Mouse (Mus musculus) forebrain, embryonic 12.5 days (tissue): ENCODE data around the gene Ostm1. TPM values are rescaled to one million over a fixed set of nuclear protein-coding genes. Genes with fewer than 3 reads are reported as not detected.

Experiments used
- ATAC-seq: fragments of 200-750 bp; cut with Nextera tagmentation; 2 replicates; pipeline ENCODE4 v1.8.0; 2017; ENCODE audit warnings: moderate TSS enrichment; ENCODE audit not compliant: low FRiP score
- H3K27ac ChIP-seq: fragments of 300-500 bp; sonication (generic); 2 replicates; pipeline ENCODE4 v1.5.1; 2016; ENCODE audit warnings: mild to moderate bottlenecking
- H3K27me3 ChIP-seq: fragments of 300-500 bp; sonication (generic); 2 replicates; pipeline ENCODE4 v1.6.1; 2016; ENCODE audit warnings: mild to moderate bottlenecking
- H3K36me3 ChIP-seq: fragments of 300-500 bp; sonication (generic); replicated peaks from 2 replicates; pipeline ENCODE4 v1.6.1; 2016; ENCODE audit warnings: mild to moderate bottlenecking
- H3K4me1 ChIP-seq: fragments of 300-500 bp; sonication (generic); 2 replicates; pipeline ENCODE4 v1.6.1; 2016
- H3K4me2 ChIP-seq: fragments of 300-500 bp; sonication (generic); 2 replicates; pipeline ENCODE4 v1.6.1; 2016; ENCODE audit warnings: mild to moderate bottlenecking, moderate library complexity
- H3K4me3 ChIP-seq: fragments of 300-500 bp; sonication (generic); replicated peaks from 2 replicates; pipeline ENCODE4 v1.5.1; 2016; ENCODE audit warnings: mild to moderate bottlenecking
- H3K9ac ChIP-seq: fragments of 300-500 bp; sonication (generic); 2 replicates; pipeline ENCODE4 v1.6.1; 2016; ENCODE audit warnings: mild to moderate bottlenecking
- H3K9me3 ChIP-seq: fragments of 300-500 bp; sonication (generic); 2 replicates; pipeline ENCODE4 v1.6.1; 2016
- WGBS: fragments of 180-500 bp; shearing (Covaris S2); methylation state at CpG from one replicate; pipeline ENCODE4 v1.1.7; 2016; 5-methylcytosine and 5-hydroxymethylcytosine counted together
- polyA plus RNA-seq: library from polyadenylated mRNA; unstranded; fragments of >200 nt; fragmentation: Nextera tagmentation; extraction: Ambion mirVana; gene quantifications from 2 replicates; pipeline ENCODE4 v1.2.1, GENCODE M21; 2016

Gene Ostm1
- polyA plus RNA-seq, 1 experiment from 2014 or later, result 65.4 TPM

GRCm38 (mm10) chr10:42672798-42673197 lies 89.2 kb downstream of the Ostm1 start:
- no peak for ATAC-seq
- H3K4me1 ChIP-seq, result no peaks in the 10 kb centered on the region
- no peaks in the 10 kb centered on the region for H3K27me3 ChIP-seq
- H3K9me3 ChIP-seq, result no peaks in the 10 kb centered on the region
- H3K9ac ChIP-seq, result no peak overlapping the region
- H3K36me3 ChIP-seq, result no peaks in the 10 kb centered on the region
- H3K27ac ChIP-seq, result no peak overlapping the region
- 90% methylated on average over 3 of the region's 3 CpGs for WGBS
- H3K4me3 ChIP-seq, result no peak overlapping the region
- no peak overlapping the region for H3K4me2 ChIP-seq

GRCm38 (mm10) chr10:42675571-42675970 lies 91.9 kb downstream of the Ostm1 start:
- WGBS, result 87% methylated on average over 4 of the region's 4 CpGs
- peaks cover 12% of the 10 kb centered on the region for H3K4me1 ChIP-seq
- no peaks in the 10 kb centered on the region for H3K9me3 ChIP-seq
- no peak for ATAC-seq
- no peak overlapping the region for H3K4me2 ChIP-seq
- H3K36me3 ChIP-seq, result no peaks in the 10 kb centered on the region
- no peaks in the 10 kb centered on the region for H3K27me3 ChIP-seq
- no peak overlapping the region for H3K27ac ChIP-seq
- no peak overlapping the region for H3K9ac ChIP-seq
- H3K4me3 ChIP-seq, result no peak overlapping the region

- 44% methylated on average over 6 of the region's 6 CpGs for WGBS
- peak overlapping the region; percentile 93 for H3K4me3 ChIP-seq
- ATAC-seq, result 0 out of 2 replicates have a peak, but pooled peaks have one; percentile 19
- peak overlapping the region; percentile 82; the same call in 1 of the 2 replicates for H3K9ac ChIP-seq
- H3K27ac ChIP-seq, result peak overlapping the region; percentile 76
- H3K9me3 ChIP-seq, result no peaks in the 10 kb centered on the region
- H3K4me1 ChIP-seq, result peaks cover 16% of the 10 kb centered on the region
- no peaks in the 10 kb centered on the region for H3K27me3 ChIP-seq
- H3K36me3 ChIP-seq, result no peaks in the 10 kb centered on the region
- H3K4me2 ChIP-seq, result peak overlapping the region; percentile 85
Observed at GRCm38 (mm10) chr10:42678331-42678730, 94.7 kb downstream of the Ostm1 start.

DNA sequence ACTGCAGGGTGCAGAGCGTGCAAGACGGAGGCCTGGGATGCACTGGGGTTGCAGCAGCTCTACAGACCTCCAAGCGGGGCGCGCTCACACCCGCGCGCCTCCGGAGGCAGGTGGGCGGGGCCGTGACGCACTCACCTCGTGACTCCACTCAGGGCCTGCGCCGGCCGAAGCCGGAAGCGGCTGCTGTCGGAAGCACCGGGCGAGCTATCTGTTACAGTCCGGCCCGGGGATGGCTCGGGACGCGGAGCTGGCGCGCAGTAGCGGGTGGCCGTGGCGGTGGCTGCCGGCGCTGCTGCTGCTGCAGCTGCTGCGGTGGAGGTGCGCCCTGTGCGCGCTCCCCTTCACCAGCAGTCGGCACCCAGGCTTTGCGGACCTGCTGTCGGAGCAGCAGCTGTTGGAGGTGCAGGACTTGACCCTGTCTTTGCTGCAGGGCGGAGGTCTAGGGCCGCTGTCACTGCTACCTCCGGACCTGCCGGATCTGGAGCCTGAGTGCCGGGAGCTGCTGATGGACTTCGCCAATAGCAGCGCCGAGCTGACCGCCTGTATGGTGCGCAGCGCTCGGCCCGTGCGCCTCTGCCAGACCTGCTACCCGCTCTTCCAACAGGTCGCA lies 95.2 kb downstream of the Ostm1 start:
- Histone ChIP-seq H3K9me3 (no peaks in the 10 kb centered on the region), H3K4me3 (peak overlapping the region; percentile 93), H3K9ac (peak overlapping the region; percentile 82), H3K4me1 (peaks cover 16% of the 10 kb centered on the region), H3K27me3 (no peaks in the 10 kb centered on the region), H3K4me2 (peak overlapping the region; percentile 85), H3K27ac (peak overlapping the region; percentile 76), H3K36me3 (peaks cover 3% of the 10 kb centered on the region; the same call in 1 of the 2 replicates)
- peak; percentile 98 for ATAC-seq
- WGBS, result under 1% methylated on average over 56 of the region's 56 CpGs

DNA sequence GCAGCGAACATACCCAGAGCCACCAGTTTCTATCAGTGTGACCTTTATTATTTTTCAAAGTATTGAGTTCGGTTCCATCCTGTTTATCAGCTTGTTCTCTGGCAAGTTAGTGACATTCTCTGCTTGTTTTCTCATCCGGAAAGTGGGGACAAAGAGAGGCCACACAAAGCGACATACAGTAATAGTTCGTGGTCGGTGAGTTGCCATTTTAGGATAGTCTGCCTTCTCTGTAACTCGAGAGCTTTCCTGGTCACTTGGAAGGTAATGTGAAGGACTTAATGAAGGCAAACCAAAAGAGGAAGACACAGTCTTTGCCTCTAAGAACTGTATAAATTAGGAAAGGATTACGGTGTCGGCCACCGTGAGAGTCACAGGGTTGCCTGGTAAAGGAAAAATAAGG lies 96.0 kb downstream of the Ostm1 start:
- peak overlapping the region; percentile 82 for H3K9ac ChIP-seq
- H3K27ac ChIP-seq, result no peak overlapping the region
- WGBS, result 9% methylated on average over 10 of the region's 10 CpGs
- H3K27me3 ChIP-seq, result no peaks in the 10 kb centered on the region
- H3K4me1 ChIP-seq, result peaks cover 16% of the 10 kb centered on the region
- no peak for ATAC-seq
- peak overlapping the region; percentile 93 for H3K4me3 ChIP-seq
- peak overlapping the region; percentile 85 for H3K4me2 ChIP-seq
- H3K9me3 ChIP-seq, result no peaks in the 10 kb centered on the region
- peaks cover 10% of the 10 kb centered on the region; the same call in 1 of the 2 replicates for H3K36me3 ChIP-seq

DNA sequence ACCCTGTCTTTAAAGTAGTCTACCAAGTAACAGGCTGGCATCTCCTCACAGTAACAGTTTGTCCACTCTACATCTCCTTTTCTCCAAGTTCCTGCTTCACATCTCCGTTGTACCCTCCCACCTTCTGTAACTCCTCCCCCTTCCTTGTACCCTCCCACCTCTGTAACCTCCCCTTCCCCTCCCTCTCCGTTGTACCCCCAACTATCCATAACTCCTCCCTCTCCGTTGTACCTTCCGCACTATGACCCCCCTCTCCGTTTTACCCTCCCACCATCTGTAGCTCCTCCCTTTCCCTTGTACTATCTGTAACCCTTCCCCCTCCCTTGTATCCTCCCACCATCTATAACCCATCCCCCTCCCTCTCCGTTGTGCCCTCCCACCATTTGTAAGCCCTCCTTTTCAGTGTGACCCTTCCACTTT lies 97.0 kb downstream of the Ostm1 start:
- ATAC-seq, result no peak
- H3K27me3 ChIP-seq, result no peaks in the 10 kb centered on the region
- H3K9me3 ChIP-seq, result no peaks in the 10 kb centered on the region
- H3K27ac ChIP-seq, result no peak overlapping the region
- H3K4me1 ChIP-seq, result peaks cover 16% of the 10 kb centered on the region
- 9% methylated on average over 6 of the region's 6 CpGs for WGBS
- H3K9ac ChIP-seq, result no peak overlapping the region
- H3K36me3 ChIP-seq, result peaks cover 11% of the 10 kb centered on the region; the same call in 1 of the 2 replicates
- peak overlapping the region; percentile 3; the same call in 1 of the 2 replicates for H3K4me2 ChIP-seq
- H3K4me3 ChIP-seq, result no peak overlapping the region

DNA sequence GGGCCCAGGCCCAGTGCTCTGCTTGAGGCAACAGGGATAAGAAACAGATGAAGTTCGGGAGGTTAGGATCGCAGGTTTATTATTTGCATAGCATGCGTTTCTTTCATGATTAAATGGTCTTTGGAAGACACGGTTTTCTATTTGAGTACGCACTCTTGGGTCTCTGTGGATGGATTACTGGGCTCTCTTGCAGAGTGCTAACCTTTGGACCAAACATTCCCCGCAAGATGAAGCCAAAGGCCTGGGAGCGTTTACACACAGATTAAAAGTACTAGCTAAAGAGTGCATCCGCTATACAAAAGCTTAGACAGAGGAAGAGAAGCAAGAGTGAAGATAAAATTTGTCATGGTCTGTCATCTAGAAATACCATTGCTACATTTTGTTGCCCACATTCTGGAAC lies 98.8 kb downstream of the Ostm1 start:
- Histone ChIP-seq H3K9me3 (no peaks in the 10 kb centered on the region), H3K4me1 (peaks cover 16% of the 10 kb centered on the region), H3K27me3 (no peaks in the 10 kb centered on the region), H3K4me3 (no peak overlapping the region), H3K4me2 (no peak overlapping the region), H3K27ac (no peak overlapping the region), H3K36me3 (peaks cover 11% of the 10 kb centered on the region; the same call in 1 of the 2 replicates), H3K9ac (no peak overlapping the region)
- WGBS, result 87% methylated on average over 8 of the region's 8 CpGs
- ATAC-seq, result no peak

DNA sequence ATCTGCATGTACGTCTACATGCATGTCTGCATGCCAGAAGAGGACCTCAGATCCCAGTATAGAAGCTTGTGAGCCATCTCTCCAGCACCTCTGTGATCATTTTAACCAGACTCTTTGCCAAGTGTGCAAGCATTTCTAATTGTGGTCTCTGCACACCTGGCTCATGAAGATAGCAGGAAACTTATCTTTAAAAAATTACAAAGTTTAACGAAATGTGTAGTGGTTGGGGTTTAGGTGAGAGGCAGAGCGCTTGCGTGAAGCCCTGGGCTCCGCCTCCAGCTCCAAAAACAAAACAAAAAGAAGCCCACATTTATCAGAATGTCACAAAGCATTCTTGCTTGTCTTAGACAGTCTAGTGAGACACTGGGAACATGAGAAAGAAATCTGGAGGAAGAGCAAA lies 104.3 kb downstream of the Ostm1 start:
- no peaks in the 10 kb centered on the region for H3K9me3 ChIP-seq
- WGBS, result 89% methylated on average over 5 of the region's 5 CpGs
- H3K4me1 ChIP-seq, result peaks cover 10% of the 10 kb centered on the region
- H3K27ac ChIP-seq, result no peak overlapping the region
- H3K36me3 ChIP-seq, result peaks cover 11% of the 10 kb centered on the region; the same call in 1 of the 2 replicates
- H3K4me3 ChIP-seq, result no peak overlapping the region
- no peak overlapping the region for H3K4me2 ChIP-seq
- H3K9ac ChIP-seq, result no peak overlapping the region
- H3K27me3 ChIP-seq, result 0 out of 2 replicates have a peak, but pooled peaks cover 3% of the 10 kb centered on the region
- ATAC-seq, result no peak

DNA sequence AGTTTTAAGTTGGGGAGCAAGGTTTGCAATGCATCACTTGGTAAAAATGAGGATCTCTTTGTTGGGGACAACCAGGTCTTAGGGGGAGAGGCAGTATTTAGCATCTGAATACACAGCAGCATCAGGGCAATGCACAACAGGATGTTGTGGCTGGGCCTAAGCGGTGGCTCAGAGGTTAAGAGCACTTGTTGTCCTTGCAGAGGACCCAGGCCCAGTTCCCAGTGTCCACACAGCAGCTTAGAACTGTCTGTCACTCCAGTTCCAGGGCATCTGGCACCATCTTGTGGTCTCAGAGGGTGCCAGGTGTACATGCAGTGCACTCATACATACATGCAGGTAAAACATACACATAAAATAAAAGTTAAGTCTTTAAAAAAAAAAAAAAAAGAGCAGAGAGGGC lies 106.1 kb downstream of the Ostm1 start:
- no peak overlapping the region for H3K4me2 ChIP-seq
- H3K4me1 ChIP-seq, result peaks cover 10% of the 10 kb centered on the region
- no peak overlapping the region for H3K4me3 ChIP-seq
- no peaks in the 10 kb centered on the region for H3K36me3 ChIP-seq
- no peak overlapping the region for H3K9ac ChIP-seq
- H3K27ac ChIP-seq, result no peak overlapping the region
- no peak for ATAC-seq
- no peaks in the 10 kb centered on the region for H3K9me3 ChIP-seq
- H3K27me3 ChIP-seq, result 0 out of 2 replicates have a peak, but pooled peaks cover 3% of the 10 kb centered on the region
- 65% methylated on average over 1 of the region's 1 CpGs for WGBS

DNA sequence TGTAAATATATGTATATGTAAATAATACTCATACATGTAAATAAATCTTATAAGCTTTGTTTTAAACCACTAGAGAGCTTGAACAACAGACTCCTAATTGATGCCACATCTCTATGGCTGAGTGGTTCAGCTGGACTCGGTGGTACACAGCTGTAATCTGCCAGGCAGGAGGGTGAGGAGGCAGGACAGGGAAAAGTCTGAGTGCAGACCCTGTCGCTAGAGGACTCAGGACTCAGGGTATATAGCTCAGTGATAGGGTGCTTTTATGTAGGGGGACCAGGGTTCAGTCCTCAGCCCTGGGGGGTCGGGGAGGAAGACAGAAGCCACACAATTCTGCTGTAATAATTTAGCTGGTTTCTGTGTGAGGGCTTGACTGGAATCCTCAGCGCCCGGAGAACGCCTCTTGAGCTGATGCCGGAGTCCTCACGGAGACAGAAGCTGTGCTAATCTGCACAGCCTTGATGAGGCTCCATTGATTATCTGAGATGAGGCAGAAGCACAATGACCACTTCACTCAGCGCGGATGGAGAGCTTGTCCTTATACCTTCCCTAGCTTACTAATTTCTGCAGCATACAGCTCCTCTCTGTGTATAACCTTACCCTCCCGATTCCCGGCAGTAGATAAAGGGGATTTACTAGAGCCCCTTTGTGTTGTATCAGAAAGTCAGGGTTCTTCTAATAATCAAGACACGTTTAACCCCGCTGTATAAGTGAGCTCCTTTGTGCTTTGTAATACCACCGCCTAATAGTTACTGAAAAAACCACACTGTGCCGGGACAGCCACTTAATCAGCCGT lies 106.8 kb downstream of the Ostm1 start:
- Histone ChIP-seq H3K27me3 (0 out of 2 replicates have a peak, but pooled peaks cover 3% of the 10 kb centered on the region), H3K36me3 (no peaks in the 10 kb centered on the region), H3K4me2 (peak overlapping the region; percentile 50), H3K9me3 (no peaks in the 10 kb centered on the region), H3K27ac (peak overlapping the region; percentile 64), H3K4me3 (peak overlapping the region; percentile 22), H3K4me1 (peaks cover 10% of the 10 kb centered on the region), H3K9ac (peak overlapping the region; percentile 26)
- peak; percentile 83 for ATAC-seq
- WGBS, result 13% methylated on average over 17 of the region's 17 CpGs

DNA sequence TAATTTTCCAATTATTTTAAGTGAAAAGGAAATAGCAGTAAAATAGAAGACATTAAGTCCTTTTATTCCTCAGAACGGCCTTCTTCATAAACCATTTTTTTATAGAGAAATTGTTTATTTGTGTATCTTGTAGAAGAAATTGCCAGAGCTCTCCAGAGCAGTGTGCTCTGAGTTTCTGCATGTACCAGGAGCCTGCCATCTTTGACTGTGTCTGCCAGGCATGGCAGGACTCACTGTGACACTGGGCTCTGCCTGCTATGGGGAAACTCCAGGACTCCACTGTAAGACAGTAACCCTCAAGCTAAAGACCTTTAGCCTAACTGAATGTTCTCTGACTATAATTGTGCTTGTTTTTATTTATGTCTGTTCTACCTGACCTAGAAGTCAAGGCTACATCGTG lies 107.4 kb downstream of the Ostm1 start:
- Histone ChIP-seq H3K4me1 (peaks cover 10% of the 10 kb centered on the region), H3K4me3 (peak overlapping the region; percentile 22), H3K4me2 (peak overlapping the region; percentile 50), H3K27me3 (0 out of 2 replicates have a peak, but pooled peaks cover 3% of the 10 kb centered on the region), H3K27ac (peak overlapping the region; percentile 64), H3K36me3 (no peaks in the 10 kb centered on the region), H3K9ac (no peak overlapping the region), H3K9me3 (no peaks in the 10 kb centered on the region)
- 51% methylated on average over 2 of the region's 2 CpGs for WGBS
- ATAC-seq, result peak; percentile 62; the same call in 1 of the 2 replicates

DNA sequence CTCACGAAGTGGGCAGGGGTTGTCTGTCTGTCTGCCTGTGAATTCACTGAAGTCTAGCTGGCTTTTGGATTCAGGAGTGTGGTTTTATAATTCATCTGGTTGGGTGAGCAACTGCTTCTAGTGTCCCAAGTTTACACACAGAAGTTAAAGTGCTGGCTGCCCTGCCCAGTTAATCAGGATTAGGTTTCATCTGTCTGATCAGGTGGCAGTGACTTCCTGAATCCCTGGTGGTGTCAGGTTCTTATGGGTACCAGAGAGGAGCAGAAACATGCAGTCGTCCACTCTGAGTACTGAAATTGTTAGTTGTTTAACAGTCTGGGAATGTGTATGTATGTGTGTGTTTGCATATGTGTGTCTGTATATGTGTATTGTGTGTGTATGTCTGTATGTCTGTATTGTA lies 108.5 kb downstream of the Ostm1 start:
- 73% methylated on average over 2 of the region's 2 CpGs for WGBS
- peaks cover 10% of the 10 kb centered on the region for H3K4me1 ChIP-seq
- H3K4me3 ChIP-seq, result no peak overlapping the region
- no peaks in the 10 kb centered on the region for H3K9me3 ChIP-seq
- H3K27ac ChIP-seq, result no peak overlapping the region
- 0 out of 2 replicates have a peak, but pooled peaks cover 3% of the 10 kb centered on the region for H3K27me3 ChIP-seq
- no peak overlapping the region for H3K4me2 ChIP-seq
- H3K9ac ChIP-seq, result no peak overlapping the region
- no peak for ATAC-seq
- H3K36me3 ChIP-seq, result no peaks in the 10 kb centered on the region
